Mouse (Mus musculus): Measurements from ENCODE around the gene Zswim4. TPM values are rescaled to one million over a fixed set of nuclear protein-coding genes. Genes with fewer than 3 reads are reported as not detected.

Gene Zswim4
- total RNA-seq, 1 experiment, result 22.1 TPM

DNA sequence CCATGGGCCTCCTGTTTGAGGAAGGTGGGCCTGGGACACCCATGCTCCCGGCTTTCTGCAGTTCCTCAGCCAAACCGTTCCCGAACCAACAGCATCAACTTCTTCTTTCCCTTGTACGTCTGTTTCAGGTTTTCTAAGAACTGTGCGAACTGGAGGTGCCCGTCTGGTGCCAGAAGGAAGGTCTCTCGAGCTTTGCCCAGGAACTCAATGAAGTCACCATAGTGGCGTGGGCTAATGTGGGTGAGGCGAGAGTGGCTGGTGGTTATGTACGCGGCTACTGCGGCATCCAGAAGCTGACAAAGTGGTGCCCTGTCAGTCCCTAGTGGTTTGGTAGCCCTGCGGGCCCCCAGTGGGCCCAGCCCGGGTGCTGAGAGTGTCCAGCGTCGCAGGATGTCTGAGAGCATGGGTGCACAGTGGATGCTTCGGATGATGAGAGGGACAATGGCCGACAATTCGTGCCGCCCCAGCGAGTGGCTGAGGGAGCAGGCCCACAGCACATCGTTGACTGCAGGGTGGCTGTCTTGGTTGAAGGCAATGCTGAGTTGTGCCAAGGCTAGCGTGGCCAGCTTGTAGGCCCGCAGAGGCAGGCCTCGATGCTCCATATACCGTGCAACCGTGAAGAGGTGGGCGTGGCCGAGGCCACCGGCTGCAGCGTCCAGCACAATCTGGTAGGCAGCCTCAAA, 24.8 kb downstream of the Zswim4 start:
- no peak for DNase-seq (ENCODE audit: low read depth, low spot score)
- Histone ChIP-seq H3K27ac (ENCODE audit: insufficient read depth, low read depth, low read length, poor library complexity, severe bottlenecking) (no peak overlapping the region), H3K9me3 (ENCODE audit: control insufficient read depth, insufficient read depth, low read depth, low read length) (no peaks in the 10 kb centered on the region), H3K36me3 (ENCODE audit: control insufficient read depth, insufficient read depth, low read length, poor library complexity, severe bottlenecking) (peaks cover 43% of the 10 kb centered on the region), H3K9ac (ENCODE audit: insufficient read depth, low read depth, low read length, poor library complexity, severe bottlenecking) (no peak overlapping the region), H3K4me1 (ENCODE audit: control insufficient read depth in 2 of 2, insufficient read depth in 2 of 2, low read length in 2 of 2, poor library complexity in 1 of 2) (peaks cover 0 to 12% of the 10 kb centered on the region in 2 experiments; a peak in 2 of 4 replicates), H3K4me3 (ENCODE audit: insufficient read depth in 1 of 2, low read depth in 1 of 2, low read length in 2 of 2, poor library complexity in 1 of 2, severe bottlenecking in 1 of 2) (no peak overlapping the region)
- no peak for TF ChIP-seq ZC3H11A (IDR thresholded peaks at IDR 0.05; ENCODE audit: borderline replicate concordance, low read depth, low read length)
- TF ChIP-seq ZNF384 (IDR thresholded peaks at IDR 0.05; ENCODE audit: low read depth, low read length), result no peak
- TF ChIP-seq CHD2 (IDR thresholded peaks at IDR 0.05; ENCODE audit: low read depth, low read length), result no peak
- TF ChIP-seq HCFC1 (IDR thresholded peaks at IDR 0.05; ENCODE audit: borderline replicate concordance, insufficient read depth, low read length), result no peak
- no peak for TF ChIP-seq MAFK (IDR thresholded peaks at IDR 0.05; ENCODE audit: insufficient read depth, low read depth, low read length)
- in situ Hi-C loops (cut with MboI; ENCODE audit: low sequenced_read_pairs in 2 of 2, unreplicated experiment in 2 of 2), result no loop called here

DNA sequence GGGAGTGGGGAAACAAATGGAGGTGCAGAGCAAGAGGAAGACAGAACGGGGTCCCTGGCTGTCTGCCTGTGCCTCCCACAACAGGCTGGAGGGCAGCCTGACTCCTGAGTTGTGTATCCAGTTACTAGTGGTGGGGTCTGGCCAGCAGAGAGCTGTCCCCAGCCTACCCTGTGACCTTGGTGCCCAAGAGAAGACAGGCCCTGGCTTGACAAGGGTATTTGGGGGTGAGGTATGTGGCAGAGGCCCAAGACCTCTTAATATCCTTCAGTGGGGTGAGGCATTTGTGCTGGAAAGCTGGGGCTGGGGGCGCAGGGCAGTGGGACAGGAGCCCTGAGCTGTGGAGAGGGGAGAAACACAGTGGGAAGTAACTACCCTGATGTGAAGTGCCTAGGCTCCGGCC, 25.7 kb downstream of the Zswim4 start:
- H3K27ac ChIP-seq (ENCODE audit: insufficient read depth, low read depth, low read length, poor library complexity, severe bottlenecking), result no peak overlapping the region; the same call in 1 of the 2 replicates
- H3K36me3 ChIP-seq (ENCODE audit: control insufficient read depth, insufficient read depth, low read length, poor library complexity, severe bottlenecking), result peaks cover 38% of the 10 kb centered on the region
- DNase-seq (ENCODE audit: low read depth, low spot score), result no peak
- peaks cover 0 to 12% of the 10 kb centered on the region in 2 experiments; a peak in 2 of 4 replicates for H3K4me1 ChIP-seq (ENCODE audit: control insufficient read depth in 2 of 2, insufficient read depth in 2 of 2, low read length in 2 of 2, poor library complexity in 1 of 2)
- H3K9me3 ChIP-seq (ENCODE audit: control insufficient read depth, insufficient read depth, low read depth, low read length), result no peaks in the 10 kb centered on the region
- in situ Hi-C loops (cut with MboI; ENCODE audit: low sequenced_read_pairs in 2 of 2, unreplicated experiment in 2 of 2), result no loop called here
- H3K9ac ChIP-seq (ENCODE audit: insufficient read depth, low read depth, low read length, poor library complexity, severe bottlenecking), result no peak overlapping the region
- no peak for TF ChIP-seq HCFC1 (IDR thresholded peaks at IDR 0.05; ENCODE audit: borderline replicate concordance, insufficient read depth, low read length)
- TF ChIP-seq CHD2 (IDR thresholded peaks at IDR 0.05; ENCODE audit: low read depth, low read length), result no peak
- no peak for TF ChIP-seq ZNF384 (IDR thresholded peaks at IDR 0.05; ENCODE audit: low read depth, low read length)
- TF ChIP-seq MAFK (IDR thresholded peaks at IDR 0.05; ENCODE audit: insufficient read depth, low read depth, low read length), result no peak
- TF ChIP-seq ZC3H11A (IDR thresholded peaks at IDR 0.05; ENCODE audit: borderline replicate concordance, low read depth, low read length), result no peak
- H3K4me3 ChIP-seq (ENCODE audit: insufficient read depth in 1 of 2, low read depth in 1 of 2, low read length in 2 of 2, poor library complexity in 1 of 2, severe bottlenecking in 1 of 2), result no peak overlapping the region

DNA sequence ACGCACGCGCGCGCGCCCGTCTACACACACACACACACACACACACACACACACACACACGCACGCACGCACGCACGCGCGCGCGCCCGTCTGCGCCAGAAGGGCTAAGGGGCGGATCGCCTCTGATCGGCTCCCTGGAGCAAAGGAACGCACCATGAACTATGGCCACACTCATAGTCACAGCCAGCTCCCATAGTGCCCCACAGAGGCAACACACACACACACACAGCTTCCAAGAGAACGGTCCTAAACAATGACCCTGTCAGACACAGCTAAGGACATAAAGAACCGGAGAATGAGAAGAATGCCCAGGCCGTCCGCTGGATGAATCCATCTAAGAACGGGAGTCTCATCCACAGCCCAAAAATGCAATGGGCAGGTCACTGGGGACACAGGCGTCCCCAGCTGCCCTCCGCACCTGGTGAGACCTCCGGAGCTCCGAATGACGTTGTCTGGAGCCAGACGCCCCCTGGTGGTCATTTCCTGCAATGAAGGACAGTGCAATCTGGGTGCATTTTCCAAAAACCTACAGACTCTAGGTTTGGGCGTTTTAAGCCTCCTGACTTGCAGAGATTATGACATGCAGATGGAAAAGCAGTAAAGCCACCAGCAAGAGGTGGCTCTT, 26.6 kb downstream of the Zswim4 start:
- H3K9ac ChIP-seq (ENCODE audit: insufficient read depth, low read depth, low read length, poor library complexity, severe bottlenecking), result peak overlapping the region; percentile 54

DNA sequence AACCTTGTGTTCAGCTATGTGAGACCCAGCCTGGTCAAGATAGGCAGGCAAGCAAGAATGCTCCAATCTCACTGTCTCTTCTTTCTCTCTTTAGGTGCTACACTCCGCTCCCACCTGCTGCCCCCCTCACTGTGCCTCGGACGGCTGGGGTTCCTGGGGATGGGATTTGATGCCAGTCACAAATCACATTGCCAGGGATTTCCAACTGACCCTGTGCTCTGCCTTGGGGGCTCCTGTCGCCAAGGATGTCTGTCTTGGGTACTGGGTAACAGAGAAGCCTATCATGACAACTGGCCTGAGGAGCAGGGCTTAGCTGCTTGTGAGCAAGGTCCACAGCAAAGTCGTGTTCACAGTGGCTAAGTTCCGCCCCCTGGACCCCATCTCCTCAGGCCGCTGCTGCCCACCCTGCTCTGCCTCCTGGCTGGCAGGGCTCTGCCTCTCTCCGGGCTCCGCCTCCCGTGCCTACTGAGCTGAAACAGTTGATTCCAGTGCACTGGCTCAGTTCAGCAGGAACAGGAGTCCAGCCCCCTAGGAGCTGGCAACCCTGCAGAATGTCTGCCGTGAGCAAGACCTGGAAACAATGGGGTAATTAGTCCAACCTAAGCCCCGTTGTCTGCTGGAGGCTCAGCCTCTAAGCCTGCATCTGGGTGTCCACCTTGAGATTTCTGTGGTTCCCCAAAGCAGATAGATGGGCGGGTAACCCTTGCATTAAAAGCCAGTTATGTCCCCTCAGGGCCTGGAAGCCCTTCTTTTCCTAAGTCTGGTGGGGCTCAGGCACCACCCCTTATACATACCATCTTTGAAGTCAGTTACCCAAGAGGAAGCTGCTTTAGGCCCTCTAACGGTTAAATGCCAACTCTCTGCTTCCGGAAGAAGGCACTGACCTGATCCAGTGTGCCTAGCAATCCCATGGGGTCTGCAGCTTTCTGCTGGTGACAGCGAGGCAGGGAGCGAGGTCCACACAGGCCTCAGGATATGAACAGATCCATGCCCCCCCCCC, 28.2 kb downstream of the Zswim4 start:
- Histone ChIP-seq H3K9me3 (ENCODE audit: control insufficient read depth, insufficient read depth, low read depth, low read length) (no peaks in the 10 kb centered on the region), H3K9ac (ENCODE audit: insufficient read depth, low read depth, low read length, poor library complexity, severe bottlenecking) (no peak overlapping the region), H3K36me3 (ENCODE audit: control insufficient read depth, insufficient read depth, low read length, poor library complexity, severe bottlenecking) (peaks cover 28% of the 10 kb centered on the region), H3K4me1 (ENCODE audit: control insufficient read depth in 2 of 2, insufficient read depth in 2 of 2, low read length in 2 of 2, poor library complexity in 1 of 2) (peaks cover 0 to 12% of the 10 kb centered on the region in 2 experiments; a peak in 2 of 4 replicates), H3K4me3 (ENCODE audit: insufficient read depth in 1 of 2, low read depth in 1 of 2, low read length in 2 of 2, poor library complexity in 1 of 2, severe bottlenecking in 1 of 2) (no peak overlapping the region), H3K27ac (ENCODE audit: insufficient read depth, low read depth, low read length, poor library complexity, severe bottlenecking) (no peak overlapping the region)
- TF ChIP-seq ZC3H11A (IDR thresholded peaks at IDR 0.05; ENCODE audit: borderline replicate concordance, low read depth, low read length) (no peak), MAFK (IDR thresholded peaks at IDR 0.05; ENCODE audit: insufficient read depth, low read depth, low read length) (no peak), CHD2 (IDR thresholded peaks at IDR 0.05; ENCODE audit: low read depth, low read length) (no peak), HCFC1 (IDR thresholded peaks at IDR 0.05; ENCODE audit: borderline replicate concordance, insufficient read depth, low read length) (no peak), ZNF384 (IDR thresholded peaks at IDR 0.05; ENCODE audit: low read depth, low read length) (no peak)
- in situ Hi-C loops (cut with MboI; ENCODE audit: low sequenced_read_pairs in 2 of 2, unreplicated experiment in 2 of 2), result no loop called here
- DNase-seq (ENCODE audit: low read depth, low spot score), result no peak

More for the DNA sequence above, 26.6 kb downstream of the Zswim4 start:
- Histone ChIP-seq H3K4me3 (ENCODE audit: insufficient read depth in 1 of 2, low read depth in 1 of 2, low read length in 2 of 2, poor library complexity in 1 of 2, severe bottlenecking in 1 of 2) (peak overlapping the region; percentile 22 to 47), H3K36me3 (ENCODE audit: control insufficient read depth, insufficient read depth, low read length, poor library complexity, severe bottlenecking) (peaks cover 30% of the 10 kb centered on the region), H3K27ac (ENCODE audit: insufficient read depth, low read depth, low read length, poor library complexity, severe bottlenecking) (no peak overlapping the region), H3K4me1 (ENCODE audit: control insufficient read depth in 2 of 2, insufficient read depth in 2 of 2, low read length in 2 of 2, poor library complexity in 1 of 2) (peaks cover 0 to 12% of the 10 kb centered on the region in 2 experiments; a peak in 2 of 4 replicates), H3K9me3 (ENCODE audit: control insufficient read depth, insufficient read depth, low read depth, low read length) (no peaks in the 10 kb centered on the region)
- in situ Hi-C loops (cut with MboI; ENCODE audit: low sequenced_read_pairs in 2 of 2, unreplicated experiment in 2 of 2), result no loop called here
- TF ChIP-seq ZC3H11A (IDR thresholded peaks at IDR 0.05; ENCODE audit: borderline replicate concordance, low read depth, low read length) (no peak; the same call in 1 of the 2 replicates), CHD2 (IDR thresholded peaks at IDR 0.05; ENCODE audit: low read depth, low read length) (no peak), ZNF384 (IDR thresholded peaks at IDR 0.05; ENCODE audit: low read depth, low read length) (no peak), HCFC1 (IDR thresholded peaks at IDR 0.05; ENCODE audit: borderline replicate concordance, insufficient read depth, low read length) (no peak), MAFK (IDR thresholded peaks at IDR 0.05; ENCODE audit: insufficient read depth, low read depth, low read length) (no peak)
- no peak for DNase-seq (ENCODE audit: low read depth, low spot score)

Measured in ES-E14 (cell line).